Mouse (Mus musculus) gastrocnemius, adult 2 months (tissue): ENCODE measurements at regions not wholly inside any gene's neighbourhood (a gene's known extent, or its start where the extent isn't known, plus 50 kb on each side); places are given as distances from the start of the nearest gene placed in this dataset.

Experiments used
- DNase-seq: peaks from one replicate; pipeline ENCODE4 v3.0.0; 2022
- H3K27ac ChIP-seq: fragments of 200-600 bp; 2 replicates; pipeline ENCODE4 v1.8.1; 2022; ENCODE audit warnings: mild to moderate bottlenecking
- H3K4me3 ChIP-seq: fragments of 200-600 bp; 2 replicates; pipeline ENCODE4 v1.8.1; 2022; ENCODE audit warnings: mild to moderate bottlenecking, moderate library complexity
- CTCF ChIP-seq: fragments of 200-600 bp; IDR thresholded peaks from 2 replicates; pipeline ENCODE4 v1.8.1; 2022; ENCODE audit warnings: antibody characterized with exemption, mild to moderate bottlenecking, moderate library complexity
- intact Hi-C: fragments of 180-260 bp; cut with DNase I; formaldehyde crosslinking; loops from one replicate; pipeline ENCODE4 v1.15.1; 2025

DNA sequence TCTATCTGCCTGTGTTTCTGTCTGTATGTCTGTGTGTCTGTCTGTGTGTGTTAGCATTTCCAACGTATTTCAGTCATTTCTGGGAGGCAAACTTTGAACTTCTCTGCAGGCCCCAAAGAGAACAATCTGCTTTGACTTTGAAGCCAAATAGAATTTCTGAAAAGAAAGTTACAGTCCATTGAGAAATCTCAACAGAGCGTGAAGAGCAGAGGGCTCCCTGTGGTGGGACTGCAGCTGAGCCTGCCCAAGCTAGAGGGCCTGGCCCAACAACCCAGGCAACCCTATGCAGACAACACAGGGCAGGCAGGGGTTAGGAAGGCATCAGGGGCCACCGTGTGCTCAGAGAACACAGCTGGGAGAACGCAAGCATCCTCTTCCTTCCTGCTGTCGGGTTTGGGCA lies 143.7 kb downstream of the Ptpn20 start:
- intact Hi-C loops = no loop called here
- Histone ChIP-seq H3K4me3 (no peak overlapping the region), H3K27ac (no peak overlapping the region)
- TF ChIP-seq CTCF = no peak
- DNase-seq = no peak

DNA sequence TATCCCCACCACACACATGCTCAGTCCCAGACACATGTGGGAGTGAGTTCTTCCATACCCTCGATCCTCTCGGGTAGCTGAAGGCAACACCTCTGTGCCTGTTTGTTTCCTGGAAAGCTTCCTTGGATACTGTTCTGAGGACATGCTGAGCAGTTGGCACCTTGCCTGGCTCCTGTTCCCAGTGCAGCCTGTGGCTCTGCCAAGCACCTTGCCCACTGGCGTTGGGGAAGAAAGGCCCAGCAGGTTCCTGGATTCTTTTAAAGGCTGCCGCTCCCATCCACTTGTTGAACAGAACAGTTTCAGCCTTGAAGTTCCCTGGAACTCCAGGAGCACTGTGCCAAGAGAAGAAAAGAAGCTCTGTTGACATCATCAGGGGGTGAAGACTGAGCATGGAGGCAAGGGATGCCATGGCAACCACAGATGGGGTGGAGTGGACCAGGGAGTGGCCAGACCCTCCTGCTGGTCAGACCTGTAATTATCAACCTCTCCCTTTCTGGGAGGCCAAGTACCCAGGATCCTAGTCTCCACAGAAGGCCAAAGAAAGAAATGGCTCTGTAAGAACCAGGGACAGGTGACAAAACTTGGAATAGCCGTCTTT lies 145.5 kb downstream of the Ptpn20 start:
- no peak overlapping the region for H3K4me3 ChIP-seq
- intact Hi-C loops = no loop called here
- no peak for TF ChIP-seq CTCF
- H3K27ac ChIP-seq = no peak overlapping the region
- peak; percentile 51 for DNase-seq

DNA sequence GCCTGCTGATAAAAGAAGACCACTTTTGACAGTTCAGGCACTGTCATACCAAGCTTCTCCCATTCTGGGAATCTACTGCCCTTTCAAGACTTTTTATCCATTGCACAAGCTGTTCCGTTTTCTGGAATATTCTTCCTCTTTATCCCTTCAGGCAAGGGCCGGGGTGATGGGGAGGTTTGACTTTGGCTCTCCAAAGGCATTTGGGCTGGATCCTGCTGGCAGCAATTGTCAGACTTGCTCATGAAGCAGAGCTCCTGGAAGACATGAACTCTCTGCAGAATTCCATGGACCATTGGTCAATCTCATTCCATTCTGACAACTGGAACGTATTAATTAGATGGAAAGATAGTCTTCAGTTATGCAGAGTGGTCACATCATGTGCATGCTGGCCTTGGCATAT lies 146.6 kb downstream of the Ptpn20 start:
- peak; percentile 70 for DNase-seq
- H3K4me3 ChIP-seq = no peak overlapping the region
- intact Hi-C loops = no loop called here
- TF ChIP-seq CTCF = no peak
- no peak overlapping the region for H3K27ac ChIP-seq

DNA sequence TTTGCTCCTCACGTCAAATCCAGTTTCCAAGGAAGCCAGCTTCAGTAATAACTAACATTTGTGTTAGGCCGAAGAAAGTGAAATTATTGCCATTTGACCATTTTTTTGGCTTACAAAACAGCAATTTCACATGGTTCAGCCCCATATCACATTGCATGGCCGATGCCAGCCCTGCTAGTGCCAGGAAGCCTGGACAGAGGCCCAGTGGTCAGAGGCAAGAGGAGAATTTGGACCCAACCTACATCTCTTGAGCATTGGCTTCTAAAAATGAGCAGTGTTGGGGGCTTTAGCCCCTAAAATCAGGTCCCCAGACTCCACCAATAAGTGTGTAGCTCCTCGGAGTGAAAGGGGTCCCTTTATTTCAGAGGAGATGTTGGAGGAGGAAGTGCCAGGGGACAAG lies 157.2 kb downstream of the Ptpn20 start:
- H3K4me3 ChIP-seq = no peak overlapping the region
- peak; percentile 52 for DNase-seq
- TF ChIP-seq CTCF = no peak
- H3K27ac ChIP-seq = no peak overlapping the region
- intact Hi-C loops = no loop called here

DNA sequence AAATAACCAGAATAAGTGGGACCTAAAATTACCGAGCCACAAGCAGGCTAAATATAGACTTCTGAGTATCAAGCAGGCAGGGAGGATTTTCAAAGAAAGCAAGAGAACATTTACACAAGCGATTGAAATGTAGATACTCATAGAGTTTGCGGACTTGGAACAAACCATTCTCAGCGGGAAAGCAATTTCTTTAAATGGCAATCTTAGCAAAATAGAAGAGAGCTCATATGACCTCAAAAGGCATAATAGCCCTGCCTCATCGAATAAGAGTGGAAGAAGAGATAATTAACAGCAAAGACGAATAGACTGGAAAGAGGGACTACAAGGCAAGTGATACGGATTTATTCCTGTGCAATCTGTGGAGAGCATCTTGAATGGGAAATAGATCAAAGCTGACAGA lies 163.7 kb upstream of the Gdf10 start:
- H3K4me3 ChIP-seq = no peak overlapping the region
- intact Hi-C loops = no loop called here
- TF ChIP-seq CTCF = no peak
- no peak overlapping the region for H3K27ac ChIP-seq
- no peak for DNase-seq

DNA sequence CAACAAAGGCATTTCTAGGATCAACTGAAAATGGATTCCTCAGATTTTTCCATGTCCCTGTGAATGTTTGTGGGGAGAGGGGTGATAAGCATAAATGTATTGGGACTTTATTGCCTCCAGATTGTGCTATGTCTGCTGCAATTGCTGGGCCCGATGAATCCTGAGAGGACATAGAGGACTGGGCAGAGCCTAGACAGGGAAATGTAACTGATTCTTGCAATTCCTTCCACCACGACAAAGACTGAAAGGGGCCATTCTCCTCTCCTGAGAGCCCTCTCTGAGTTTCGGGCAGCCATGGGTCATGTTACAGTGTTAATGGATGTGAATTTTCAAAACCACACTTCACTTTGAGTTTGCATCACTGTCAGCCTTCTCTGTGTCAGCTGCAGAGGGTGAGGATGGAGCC lies 159.7 kb upstream of the Gdf10 start:
- intact Hi-C loops = no loop called here
- no peak for TF ChIP-seq CTCF
- Histone ChIP-seq H3K27ac (no peak overlapping the region), H3K4me3 (no peak overlapping the region)
- no peak for DNase-seq

DNA sequence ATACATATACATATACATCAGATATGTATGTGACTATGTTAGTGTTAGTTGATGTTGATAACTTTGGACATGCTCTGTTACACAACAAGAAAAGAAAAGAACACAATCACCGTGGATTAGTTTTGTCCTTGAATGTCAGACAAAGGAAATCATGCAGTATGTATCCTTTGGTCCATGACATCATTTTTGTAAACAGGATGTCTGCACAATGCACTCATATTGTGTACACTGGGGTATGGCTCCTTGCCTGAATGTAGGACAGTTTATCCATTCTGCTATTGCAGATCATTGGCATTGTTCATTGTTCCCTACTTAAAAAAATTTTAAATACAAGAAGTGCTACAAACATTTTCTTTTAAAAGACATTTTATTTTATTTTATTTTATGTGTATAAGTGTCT lies 157.6 kb upstream of the Gdf10 start:
- no peak for DNase-seq
- no peak for TF ChIP-seq CTCF
- intact Hi-C loops = no loop called here
- H3K27ac ChIP-seq = no peak overlapping the region
- H3K4me3 ChIP-seq = no peak overlapping the region

DNA sequence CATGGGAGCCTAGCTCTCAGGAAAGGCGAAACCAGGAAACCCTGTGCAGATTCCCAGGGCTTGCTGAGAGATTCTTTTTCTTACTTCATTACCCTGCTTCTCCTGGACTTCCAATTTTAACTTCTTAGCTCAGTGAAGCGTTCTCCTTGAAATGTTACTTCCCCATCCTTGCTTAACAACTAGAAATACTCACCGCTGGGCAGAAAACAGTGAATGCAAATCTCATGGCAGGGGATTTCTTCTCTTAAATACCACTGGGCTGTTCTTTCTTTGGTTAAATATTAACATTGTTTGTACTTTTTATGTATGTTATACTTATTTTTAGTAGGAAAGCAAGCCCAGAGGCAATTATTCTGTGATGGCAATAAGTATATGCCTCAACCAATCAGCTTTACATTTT lies 151.0 kb upstream of the Gdf10 start:
- intact Hi-C loops = no loop called here
- no peak overlapping the region for H3K27ac ChIP-seq
- no peak for DNase-seq
- no peak overlapping the region for H3K4me3 ChIP-seq
- TF ChIP-seq CTCF = no peak

DNA sequence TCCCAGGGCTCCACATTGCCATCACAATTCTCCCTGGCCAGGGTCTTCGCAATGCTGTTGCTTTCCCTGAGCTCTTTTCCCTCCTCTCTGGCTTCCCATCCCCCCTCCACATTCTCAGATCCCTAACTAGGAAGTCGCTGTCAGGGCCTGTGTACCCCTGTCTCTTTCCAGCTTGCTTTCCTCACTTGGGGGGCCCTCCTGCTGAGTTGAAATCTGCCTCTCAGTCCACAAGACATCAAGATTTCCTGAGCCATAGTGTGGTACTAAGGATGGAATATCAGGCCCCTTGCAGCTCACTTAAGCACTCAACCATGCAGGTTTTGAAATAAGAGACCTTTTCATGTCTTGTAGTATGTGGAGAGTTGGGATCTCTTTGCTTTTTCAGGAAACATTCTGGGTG lies 133.8 kb upstream of the Gdf10 start:
- intact Hi-C loops = no loop called here
- no peak overlapping the region for H3K4me3 ChIP-seq
- TF ChIP-seq CTCF = no peak
- DNase-seq = no peak
- H3K27ac ChIP-seq = no peak overlapping the region

DNA sequence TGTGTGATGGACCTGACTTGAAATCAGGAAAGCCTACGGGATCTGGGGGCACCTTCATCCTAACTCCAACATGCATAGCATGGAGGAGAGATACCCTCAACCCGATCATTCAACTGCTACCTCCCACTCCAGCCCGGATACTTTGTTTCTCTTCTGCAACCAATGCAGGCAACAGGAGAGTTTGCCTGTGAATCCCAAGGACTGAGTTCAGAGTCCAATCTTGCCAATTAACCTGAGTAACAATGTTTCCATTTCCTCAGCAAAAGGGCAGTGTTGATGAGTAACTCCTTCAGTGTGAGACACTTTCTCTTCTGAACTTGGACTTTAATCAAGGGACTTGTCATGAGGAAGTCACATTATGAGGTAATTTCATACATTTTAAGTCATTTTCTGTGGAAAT lies 129.1 kb upstream of the Gdf10 start:
- no peak for DNase-seq
- Histone ChIP-seq H3K4me3 (no peak overlapping the region), H3K27ac (no peak overlapping the region)
- intact Hi-C loops = no loop called here
- no peak for TF ChIP-seq CTCF

DNA sequence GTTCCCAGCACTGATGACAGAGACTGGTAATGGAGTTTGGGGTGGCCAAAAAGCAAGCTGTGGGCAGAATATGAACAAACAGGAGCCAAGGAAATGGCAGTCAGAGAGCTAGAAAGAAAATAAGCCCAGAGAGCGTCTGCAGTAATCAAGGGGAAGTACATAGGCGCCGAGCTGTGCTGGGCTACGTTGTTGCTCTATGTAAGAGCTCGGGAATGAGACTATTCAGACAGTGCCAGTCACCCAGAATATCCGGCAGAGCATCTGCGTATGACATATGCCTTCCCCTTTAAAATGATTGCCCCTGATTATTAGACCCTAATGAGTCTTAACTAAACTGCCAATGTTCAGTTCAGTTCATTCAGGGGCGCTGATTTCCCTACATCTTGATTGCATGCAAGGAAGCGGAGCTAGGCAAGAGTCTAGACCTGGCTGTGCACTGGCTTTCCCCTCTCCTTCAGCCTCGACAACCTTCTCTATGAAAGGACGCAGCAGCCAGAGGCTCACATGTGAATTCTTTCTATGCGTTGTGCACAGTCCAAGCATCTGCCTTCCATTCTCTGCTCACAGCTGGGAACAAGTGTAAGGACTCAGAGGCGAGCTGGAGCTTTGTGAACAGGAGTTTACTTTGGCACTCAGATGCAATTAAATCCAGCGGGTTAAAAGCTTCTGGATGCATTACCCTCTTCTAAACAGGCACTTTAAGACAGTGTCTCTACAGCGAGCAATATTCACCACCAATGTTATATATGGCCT lies 125.7 kb upstream of the Gdf10 start:
- DNase-seq = no peak
- H3K27ac ChIP-seq = no peak overlapping the region
- intact Hi-C loops = no loop called here
- H3K4me3 ChIP-seq = no peak overlapping the region
- no peak for TF ChIP-seq CTCF

DNA sequence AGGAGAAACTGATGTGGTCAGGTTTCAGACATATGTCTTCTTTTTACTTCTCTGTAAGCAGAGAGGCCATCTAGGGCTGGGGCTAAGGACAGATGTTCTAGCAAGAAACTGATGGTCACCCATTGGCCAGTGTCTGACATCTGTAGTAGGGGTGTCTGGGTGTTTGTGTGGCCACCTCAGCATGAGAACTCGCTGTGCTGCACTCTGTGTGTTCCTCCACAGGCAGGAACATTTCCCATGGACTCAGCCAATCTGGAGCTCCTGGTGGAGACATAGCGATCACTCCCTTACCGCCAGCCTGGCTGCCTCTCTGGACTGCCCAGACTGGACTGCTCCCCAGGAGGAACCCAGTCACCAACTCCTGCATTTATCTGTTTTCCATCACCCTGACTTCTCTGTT lies 119.1 kb upstream of the Gdf10 start:
- Histone ChIP-seq H3K4me3 (no peak overlapping the region), H3K27ac (no peak overlapping the region)
- intact Hi-C loops = no loop called here
- TF ChIP-seq CTCF = no peak
- peak; percentile 62 for DNase-seq

DNA sequence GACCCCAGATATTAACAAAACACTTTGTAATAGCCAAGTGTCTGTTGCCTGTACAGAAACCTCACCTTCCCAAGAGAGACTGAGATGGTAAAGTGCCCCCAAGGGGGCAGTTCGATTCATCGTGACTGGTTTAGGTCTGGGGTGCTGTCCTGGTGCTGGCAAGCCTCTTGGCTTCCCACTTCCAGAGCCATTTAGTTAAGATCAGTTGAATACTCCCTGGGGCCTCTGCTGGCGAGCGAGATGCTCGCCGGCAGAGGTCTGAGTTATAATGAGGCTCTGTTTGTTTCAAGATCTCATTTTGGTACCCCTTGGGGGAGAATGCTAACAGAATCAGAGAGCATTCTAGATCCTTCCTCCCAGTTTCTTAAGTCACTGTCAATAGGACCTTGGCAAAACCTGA lies 118.7 kb upstream of the Gdf10 start:
- no peak for TF ChIP-seq CTCF
- H3K4me3 ChIP-seq = no peak overlapping the region
- intact Hi-C loops = no loop called here
- peak; percentile 58 for DNase-seq
- no peak overlapping the region for H3K27ac ChIP-seq

DNA sequence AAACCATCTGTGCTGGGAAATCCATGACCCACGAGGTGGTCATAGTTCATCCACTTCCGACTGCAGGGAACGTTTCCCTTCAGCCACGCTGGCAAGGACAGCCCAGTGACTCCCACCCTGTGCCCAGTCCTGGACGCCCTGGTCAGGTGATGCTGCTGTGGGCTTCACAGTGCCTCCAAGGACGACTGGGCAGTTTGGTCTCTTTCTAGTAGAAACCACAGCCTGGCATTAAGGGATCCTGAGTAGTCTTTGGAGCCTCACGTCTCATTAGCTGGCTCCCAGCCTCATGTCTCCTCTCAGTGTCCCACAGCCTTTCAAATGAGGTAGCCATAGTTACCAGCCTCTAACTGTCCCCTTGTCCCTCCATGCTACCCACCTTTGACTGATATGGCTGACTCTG lies 116.2 kb upstream of the Gdf10 start:
- no peak for DNase-seq
- TF ChIP-seq CTCF = no peak
- H3K27ac ChIP-seq = no peak overlapping the region
- H3K4me3 ChIP-seq = no peak overlapping the region
- intact Hi-C loops = no loop called here
